Mouse (Mus musculus) limb, embryonic 13.5 days (tissue): ENCODE results near the gene Rad51b. TPM values are rescaled to one million over a fixed set of nuclear protein-coding genes. Genes with fewer than 3 reads are reported as not detected.

ENCODE experiments used
- ATAC-seq: fragments of 200-750 bp; cut with Nextera tagmentation; 2 replicates; pipeline ENCODE4 v1.8.0; 2017; ENCODE audit warnings: low read depth, moderate number of reproducible peaks, moderate TSS enrichment; ENCODE audit not compliant: low FRiP score
- H3K27ac ChIP-seq: fragments of 300-500 bp; sonication (generic); 2 replicates; pipeline ENCODE4 v1.5.1; 2015; ENCODE audit warnings: inconsistent platforms, mild to moderate bottlenecking, moderate library complexity
- H3K27me3 ChIP-seq: fragments of 300-500 bp; sonication (generic); 2 replicates; pipeline ENCODE4 v1.6.1; 2015; ENCODE audit warnings: mild to moderate bottlenecking, inconsistent platforms
- H3K36me3 ChIP-seq: fragments of 300-500 bp; sonication (generic); 2 replicates; pipeline ENCODE4 v1.6.1; 2015; ENCODE audit warnings: inconsistent platforms, mild to moderate bottlenecking, moderate library complexity
- H3K4me1 ChIP-seq: fragments of 300-500 bp; sonication (generic); 2 replicates; pipeline ENCODE4 v1.6.1; 2015; ENCODE audit warnings: inconsistent platforms
- H3K4me2 ChIP-seq: fragments of 300-500 bp; sonication (generic); replicated peaks from 2 replicates; pipeline ENCODE4 v1.6.1; 2015; ENCODE audit warnings: inconsistent platforms, mild to moderate bottlenecking, moderate library complexity
- H3K4me3 ChIP-seq: fragments of 300-500 bp; sonication (generic); 2 replicates; pipeline ENCODE4 v1.5.1; 2015; ENCODE audit warnings: moderate library complexity, mild to moderate bottlenecking, inconsistent platforms
- H3K9ac ChIP-seq: fragments of 300-500 bp; sonication (generic); 2 replicates; pipeline ENCODE4 v1.6.1; 2015; ENCODE audit warnings: mild to moderate bottlenecking, inconsistent platforms
- H3K9me3 ChIP-seq: fragments of 300-500 bp; sonication (generic); 2 replicates; pipeline ENCODE4 v1.6.1; 2016; ENCODE audit warnings: inconsistent platforms
- WGBS: fragments of 180-500 bp; shearing (Covaris S2); methylation state at CpG from one replicate; pipeline ENCODE4 v1.1.7; 2015; 5-methylcytosine and 5-hydroxymethylcytosine counted together
- polyA plus RNA-seq: library from polyadenylated mRNA; unstranded; fragments of >200 nt; fragmentation: Nextera tagmentation; extraction: Ambion mirVana; gene quantifications from 2 replicates; pipeline ENCODE4 v1.2.1, GENCODE M21; 2015

The Rad51b gene
- polyA plus RNA-seq, 1 experiment from 2014 or later: 7.6 TPM

DNA sequence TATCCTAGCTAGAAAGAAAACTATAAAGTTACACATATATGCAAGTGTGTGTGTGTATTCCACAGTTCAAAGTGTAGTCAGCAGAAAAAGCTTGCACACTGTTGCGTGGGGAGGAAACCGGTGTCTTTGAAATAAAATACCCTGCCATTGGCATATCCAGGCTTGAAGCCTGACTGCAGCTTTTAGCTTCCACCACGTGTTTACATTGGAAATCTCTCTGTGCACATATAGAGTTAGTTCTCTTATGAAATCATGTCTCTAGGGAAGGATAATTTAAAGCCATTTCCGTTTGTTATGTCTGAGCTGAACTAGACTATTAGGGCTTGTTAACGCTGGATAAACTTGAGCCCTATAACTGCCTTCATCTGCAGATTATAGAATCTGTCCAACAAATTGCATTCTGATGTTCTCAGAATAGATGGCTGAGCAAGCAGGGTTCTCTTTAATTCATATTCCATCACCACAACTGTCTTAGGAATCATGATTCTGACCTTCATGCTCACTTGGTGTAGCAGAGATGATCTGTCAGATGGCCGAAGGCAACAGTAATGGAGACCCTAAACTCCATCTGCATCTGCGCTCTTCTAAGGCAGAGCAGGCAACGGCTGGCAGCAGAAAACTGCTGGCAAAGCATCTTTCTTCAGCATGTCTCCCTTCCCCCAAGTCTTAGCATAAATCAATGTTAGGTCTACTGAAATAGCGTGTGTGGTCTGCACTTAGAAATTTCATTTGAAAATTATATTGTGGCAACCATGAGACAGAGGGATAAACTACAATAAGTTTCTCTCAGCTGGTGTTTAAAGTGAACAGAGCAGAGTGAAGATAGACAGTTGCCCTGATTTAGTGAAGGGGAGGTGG, 410.7 kb downstream of the Rad51b start:
- peak overlapping the region; percentile 15; the same call in 1 of the 2 replicates for H3K4me2 ChIP-seq
- no peak overlapping the region for H3K9ac ChIP-seq
- H3K4me3 ChIP-seq: no peak overlapping the region
- WGBS: 27% methylated on average over 9 of the region's 9 CpGs
- peaks cover 54% of the 10 kb centered on the region for H3K4me1 ChIP-seq
- no peaks in the 10 kb centered on the region for H3K9me3 ChIP-seq
- H3K27ac ChIP-seq: peak overlapping the region; percentile 84
- no peaks in the 10 kb centered on the region for H3K36me3 ChIP-seq
- no peaks in the 10 kb centered on the region for H3K27me3 ChIP-seq
- ATAC-seq: peak; percentile 84

DNA sequence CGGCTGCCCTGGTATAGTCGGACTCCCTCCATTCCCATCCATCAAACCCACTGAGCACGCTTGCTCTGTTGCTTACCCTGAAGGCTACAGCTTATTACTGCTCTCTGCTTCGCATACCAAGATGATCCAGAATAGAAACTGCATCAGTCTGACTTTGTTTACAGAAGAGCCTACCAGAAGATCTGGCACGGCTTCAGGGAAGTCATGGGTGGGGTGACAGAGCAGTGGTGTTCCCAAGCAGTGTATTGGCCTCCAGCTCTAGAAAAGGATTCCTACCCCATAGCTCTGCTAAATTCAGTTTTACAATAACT, 411.3 kb downstream of the Rad51b start:
- Histone ChIP-seq H3K4me3 (no peak overlapping the region), H3K9ac (no peak overlapping the region), H3K27me3 (no peaks in the 10 kb centered on the region), H3K4me2 (no peak overlapping the region), H3K36me3 (no peaks in the 10 kb centered on the region), H3K27ac (peak overlapping the region; percentile 84), H3K4me1 (peaks cover 52% of the 10 kb centered on the region), H3K9me3 (no peaks in the 10 kb centered on the region)
- 56% methylated on average over 5 of the region's 5 CpGs for WGBS
- ATAC-seq: 0 out of 2 replicates have a peak, but pooled peaks have one; percentile 7

DNA sequence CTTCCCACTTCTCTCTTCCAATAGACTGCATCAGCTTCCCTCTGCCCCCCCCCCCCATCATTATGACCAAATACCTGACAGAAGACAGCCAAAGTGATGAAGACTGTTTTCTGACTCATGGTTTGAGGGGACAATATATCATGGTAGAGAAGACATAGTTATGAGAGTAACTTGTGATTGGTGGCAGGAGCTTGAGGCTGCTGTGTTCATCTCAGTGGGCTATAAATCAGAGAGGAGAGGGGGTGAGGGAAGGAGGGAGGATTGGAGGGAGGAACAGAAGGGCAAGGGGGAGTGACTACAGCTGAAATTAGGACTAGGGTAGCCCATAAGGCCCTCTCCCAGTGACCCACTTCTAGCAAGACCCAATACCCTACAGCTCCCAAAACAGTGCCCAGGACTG, 416.2 kb downstream of the Rad51b start:
- Histone ChIP-seq H3K27me3 (no peaks in the 10 kb centered on the region), H3K4me1 (peaks cover 42% of the 10 kb centered on the region), H3K9me3 (no peaks in the 10 kb centered on the region), H3K36me3 (no peaks in the 10 kb centered on the region), H3K27ac (no peak overlapping the region), H3K4me3 (no peak overlapping the region), H3K9ac (no peak overlapping the region), H3K4me2 (no peak overlapping the region)
- ATAC-seq: no peak

DNA sequence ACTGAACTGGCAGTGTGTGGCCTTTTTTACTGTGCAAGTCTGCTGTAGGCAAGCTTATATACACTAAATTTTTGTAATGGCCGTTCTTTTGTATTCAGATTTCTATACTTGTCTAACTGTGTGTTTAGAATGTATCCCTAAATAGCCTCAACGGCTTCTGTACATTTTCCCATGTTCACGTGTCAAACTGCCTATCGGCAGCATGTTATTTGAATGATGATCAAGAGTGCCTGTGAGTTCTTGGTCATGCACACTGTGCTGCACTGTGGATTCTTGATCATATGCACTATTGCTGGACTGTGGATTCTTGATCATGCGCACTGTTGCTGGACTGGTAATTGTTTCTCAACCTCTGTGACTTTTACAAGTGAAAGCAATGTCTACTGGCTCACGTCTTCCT, 417.4 kb downstream of the Rad51b start:
- Histone ChIP-seq H3K4me1 (peaks cover 39% of the 10 kb centered on the region), H3K9me3 (no peaks in the 10 kb centered on the region), H3K27me3 (no peaks in the 10 kb centered on the region), H3K9ac (no peak overlapping the region), H3K4me2 (no peak overlapping the region), H3K27ac (peak overlapping the region; percentile 65), H3K4me3 (no peak overlapping the region), H3K36me3 (no peaks in the 10 kb centered on the region)
- ATAC-seq: no peak
- WGBS: 62% methylated on average over 6 of the region's 6 CpGs

DNA sequence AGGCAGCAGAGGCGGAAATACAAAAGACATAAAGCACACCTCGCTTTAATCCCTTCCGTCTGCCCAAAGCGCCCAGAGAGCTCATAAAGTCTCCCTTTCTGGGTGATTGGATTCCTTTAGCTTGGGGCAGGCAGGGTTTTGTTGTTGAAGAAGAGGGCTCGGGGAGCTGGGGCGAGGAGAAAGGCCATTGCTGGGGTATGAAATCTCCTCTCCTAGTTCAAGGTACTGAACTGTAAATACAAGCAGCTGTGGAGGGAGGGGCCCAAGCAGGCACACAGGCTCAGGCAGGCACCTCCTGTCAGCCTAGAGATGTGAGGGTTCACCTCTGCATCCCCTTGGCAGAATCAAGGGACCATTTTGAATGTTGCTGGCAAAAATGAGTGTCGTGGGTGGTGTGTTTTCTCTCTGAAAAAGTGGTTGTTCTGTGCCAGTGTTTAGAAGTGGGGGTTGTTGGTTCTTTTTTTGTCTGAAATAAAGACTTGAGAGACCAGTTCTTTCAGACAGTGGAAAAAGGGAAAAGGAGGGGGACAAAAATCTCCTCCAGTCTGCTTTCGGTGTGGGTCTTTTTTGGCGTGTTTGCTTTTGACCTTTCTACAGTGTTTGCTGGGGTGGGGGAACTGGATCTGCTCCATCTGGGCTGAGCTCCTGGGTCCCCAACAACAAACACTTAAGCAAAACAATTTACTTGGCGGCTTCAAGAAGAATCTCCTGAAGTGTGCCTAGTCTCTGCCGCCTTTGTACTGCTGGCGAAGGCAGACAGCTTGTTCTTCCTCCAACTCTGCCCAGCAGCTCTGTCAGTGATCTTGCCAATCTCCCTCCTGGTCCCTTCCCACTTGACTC, 418.6 kb downstream of the Rad51b start:
- H3K9ac ChIP-seq: peak overlapping the region; percentile 20; the same call in 1 of the 2 replicates

DNA sequence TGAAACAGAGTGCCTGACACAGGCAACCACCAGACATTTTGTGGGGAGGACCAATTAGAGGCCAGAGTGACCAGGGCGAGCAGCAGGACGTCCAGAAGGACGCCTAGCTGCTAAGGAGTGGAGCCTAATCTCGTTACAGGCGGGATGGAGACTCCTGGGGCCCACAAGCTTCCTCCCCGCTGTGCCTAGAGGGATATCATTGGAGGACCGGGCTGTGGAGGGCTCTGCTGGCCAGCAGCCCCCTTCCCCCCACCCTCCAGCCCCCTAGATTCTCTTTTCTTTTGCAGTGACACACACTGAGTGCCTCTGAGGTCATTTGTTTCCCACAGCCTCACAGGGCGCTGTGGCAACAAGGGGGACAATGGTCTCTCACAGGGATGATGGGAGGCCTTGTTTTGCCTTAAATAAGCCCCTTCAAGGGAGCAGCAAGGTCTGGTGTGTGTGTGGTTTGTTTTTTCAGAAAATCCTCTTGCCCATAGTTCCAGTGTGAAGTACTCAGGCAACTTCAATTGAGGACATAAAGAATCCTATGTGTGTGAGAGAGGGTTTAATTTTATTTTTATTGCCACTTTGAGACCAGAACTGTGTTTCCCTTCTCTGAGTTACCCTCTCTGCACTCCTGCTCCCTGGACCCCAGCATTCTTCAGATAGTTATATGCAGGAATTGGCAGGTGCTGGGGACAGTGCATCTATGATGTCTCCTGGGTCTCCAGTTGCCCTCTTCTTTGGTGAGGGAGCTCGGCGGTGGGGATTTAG, 422.2 kb downstream of the Rad51b start:
- peaks cover 43% of the 10 kb centered on the region for H3K4me1 ChIP-seq
- H3K9ac ChIP-seq: 0 out of 2 replicates have a peak overlapping the region, but pooled peaks have one; percentile 35
- H3K4me3 ChIP-seq: no peak overlapping the region
- 17% methylated on average over 10 of the region's 10 CpGs for WGBS
- no peaks in the 10 kb centered on the region for H3K27me3 ChIP-seq
- H3K9me3 ChIP-seq: no peaks in the 10 kb centered on the region
- ATAC-seq: peak; percentile 52
- no peaks in the 10 kb centered on the region for H3K36me3 ChIP-seq
- no peak overlapping the region for H3K4me2 ChIP-seq
- peak overlapping the region; percentile 94 for H3K27ac ChIP-seq

More for the DNA sequence above, 418.6 kb downstream of the Rad51b start:
- peak; percentile 57 for ATAC-seq
- Histone ChIP-seq H3K4me1 (peaks cover 46% of the 10 kb centered on the region), H3K4me3 (0 out of 2 replicates have a peak overlapping the region, but pooled peaks have one; percentile 1), H3K36me3 (no peaks in the 10 kb centered on the region), H3K4me2 (peak overlapping the region; percentile 45), H3K27ac (peak overlapping the region; percentile 87), H3K27me3 (no peaks in the 10 kb centered on the region), H3K9me3 (no peaks in the 10 kb centered on the region)
- 25% methylated on average over 12 of the region's 12 CpGs for whole genome bisulfite sequencing

DNA sequence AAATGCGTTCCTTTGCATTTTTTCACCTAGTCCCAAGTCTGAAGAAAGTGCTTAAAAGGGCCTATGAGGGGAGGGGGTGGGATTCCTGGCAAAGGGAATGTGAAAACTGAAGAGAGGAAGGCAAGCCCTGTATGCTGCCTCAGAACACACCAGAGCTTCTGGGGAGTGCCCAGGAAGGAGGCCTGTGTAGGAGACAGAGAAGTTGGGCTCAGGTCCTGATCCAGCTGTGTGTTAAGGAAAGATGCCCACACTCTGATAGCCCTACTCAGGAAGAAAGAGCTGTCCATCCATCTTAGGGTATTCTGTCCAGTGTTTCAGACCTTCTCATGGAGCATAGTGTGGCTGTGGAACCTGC, 422.7 kb downstream of the Rad51b start:
- ATAC-seq: no peak
- Histone ChIP-seq H3K27me3 (no peaks in the 10 kb centered on the region), H3K36me3 (no peaks in the 10 kb centered on the region), H3K4me3 (no peak overlapping the region), H3K9me3 (no peaks in the 10 kb centered on the region), H3K4me2 (no peak overlapping the region), H3K27ac (peak overlapping the region; percentile 94), H3K4me1 (peaks cover 37% of the 10 kb centered on the region), H3K9ac (no peak overlapping the region)
- 23% methylated on average over 1 of the region's 1 CpGs for WGBS

DNA sequence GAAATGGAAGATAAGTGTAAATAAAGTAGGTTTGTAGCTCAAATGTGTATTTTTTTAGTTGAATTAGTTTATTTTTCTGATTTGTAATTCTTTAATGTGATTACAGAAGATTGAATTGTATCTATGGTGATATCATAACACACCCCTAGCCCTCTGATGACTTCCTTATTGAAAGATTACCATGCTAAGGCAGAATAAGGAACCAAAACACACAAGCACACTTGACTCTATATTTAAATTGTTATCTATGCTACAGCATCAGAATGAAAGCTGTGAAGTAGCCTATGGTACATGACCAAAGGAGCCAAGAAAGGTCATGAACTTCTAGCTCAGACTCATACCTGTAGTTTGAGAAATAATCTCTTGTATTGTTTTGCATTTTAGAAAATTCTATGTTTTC, 427.8 kb downstream of the Rad51b start:
- Histone ChIP-seq H3K27me3 (no peaks in the 10 kb centered on the region), H3K4me1 (peaks cover 12% of the 10 kb centered on the region), H3K27ac (no peak overlapping the region), H3K9ac (no peak overlapping the region), H3K4me3 (no peak overlapping the region), H3K36me3 (peaks cover 10% of the 10 kb centered on the region), H3K4me2 (no peak overlapping the region), H3K9me3 (peaks cover 14% of the 10 kb centered on the region)
- ATAC-seq: no peak

DNA sequence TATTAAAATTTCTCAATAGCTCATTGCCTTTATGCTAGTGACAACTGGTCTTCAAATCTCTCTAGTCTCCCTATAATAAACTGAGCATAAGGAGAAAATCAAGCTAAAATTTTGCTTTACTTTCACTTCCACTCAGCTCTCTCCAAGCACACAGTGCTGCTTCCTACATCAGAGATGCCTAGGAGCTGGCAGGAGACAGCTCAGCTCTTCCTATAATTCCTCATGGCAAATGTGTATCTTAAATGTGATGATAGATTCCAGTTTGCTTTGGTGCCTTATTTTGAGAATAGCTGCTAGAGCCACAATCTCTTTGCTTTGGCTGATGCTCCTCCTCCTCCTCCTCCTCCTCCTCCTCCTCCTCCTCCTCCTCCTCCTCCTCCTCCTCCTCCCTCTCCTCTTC, 428.6 kb downstream of the Rad51b start:
- H3K4me2 ChIP-seq: no peak overlapping the region
- no peak for ATAC-seq
- peaks cover 10% of the 10 kb centered on the region for H3K36me3 ChIP-seq
- peaks cover 14% of the 10 kb centered on the region for H3K9me3 ChIP-seq
- no peak overlapping the region for H3K27ac ChIP-seq
- H3K4me1 ChIP-seq: peaks cover 15% of the 10 kb centered on the region
- H3K4me3 ChIP-seq: no peak overlapping the region
- no peak overlapping the region for H3K9ac ChIP-seq
- no peaks in the 10 kb centered on the region for H3K27me3 ChIP-seq

DNA sequence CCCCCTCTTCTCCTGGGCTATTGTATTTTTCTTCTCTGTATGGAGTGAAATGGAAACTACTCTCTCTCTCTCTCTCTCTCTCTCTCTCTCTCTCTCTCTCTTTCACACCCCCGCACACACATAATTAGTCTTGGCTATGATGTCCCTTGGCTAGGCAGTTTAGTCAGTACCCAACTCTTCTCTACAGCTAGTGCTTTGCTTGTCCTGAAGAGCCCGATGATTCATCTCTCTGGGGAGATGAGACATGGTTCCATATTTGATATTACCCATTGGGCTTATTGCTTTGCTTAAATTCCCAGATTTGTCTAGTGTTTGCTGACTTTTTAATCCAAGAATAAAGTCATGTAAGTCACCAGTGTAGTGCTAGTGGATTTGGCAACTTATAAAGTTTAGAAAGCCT, 429.0 kb downstream of the Rad51b start:
- ATAC-seq: no peak
- peaks cover 10% of the 10 kb centered on the region for H3K36me3 ChIP-seq
- H3K27ac ChIP-seq: no peak overlapping the region
- 94% methylated on average over 2 of the region's 2 CpGs for WGBS
- H3K9me3 ChIP-seq: peaks cover 14% of the 10 kb centered on the region
- no peak overlapping the region for H3K9ac ChIP-seq
- no peak overlapping the region for H3K4me2 ChIP-seq
- no peaks in the 10 kb centered on the region for H3K27me3 ChIP-seq
- peaks cover 19% of the 10 kb centered on the region for H3K4me1 ChIP-seq
- no peak overlapping the region for H3K4me3 ChIP-seq

DNA sequence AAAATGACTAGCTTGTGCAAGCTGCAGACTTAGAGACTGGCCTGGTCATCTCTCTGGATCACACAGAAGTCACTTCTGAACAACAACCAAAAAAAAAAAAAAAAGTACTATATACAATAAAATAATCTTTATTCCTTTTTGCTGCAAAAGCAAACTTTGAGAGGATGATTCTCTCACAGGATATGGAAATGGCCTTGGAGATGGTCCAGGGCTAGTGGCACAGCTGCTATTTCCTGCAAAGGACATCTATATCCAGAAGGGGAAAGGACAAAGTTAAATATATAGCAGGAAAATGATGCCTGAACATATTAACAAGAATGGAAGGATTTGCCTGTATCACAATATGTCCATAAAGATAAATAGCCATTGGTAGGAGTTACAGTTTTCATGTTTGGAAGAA, 429.9 kb downstream of the Rad51b start:
- Histone ChIP-seq H3K4me2 (no peak overlapping the region), H3K27ac (no peak overlapping the region), H3K36me3 (peaks cover 10% of the 10 kb centered on the region), H3K9ac (no peak overlapping the region), H3K4me1 (peaks cover 28% of the 10 kb centered on the region), H3K27me3 (no peaks in the 10 kb centered on the region), H3K4me3 (no peak overlapping the region), H3K9me3 (peaks cover 14% of the 10 kb centered on the region)
- ATAC-seq: no peak

DNA sequence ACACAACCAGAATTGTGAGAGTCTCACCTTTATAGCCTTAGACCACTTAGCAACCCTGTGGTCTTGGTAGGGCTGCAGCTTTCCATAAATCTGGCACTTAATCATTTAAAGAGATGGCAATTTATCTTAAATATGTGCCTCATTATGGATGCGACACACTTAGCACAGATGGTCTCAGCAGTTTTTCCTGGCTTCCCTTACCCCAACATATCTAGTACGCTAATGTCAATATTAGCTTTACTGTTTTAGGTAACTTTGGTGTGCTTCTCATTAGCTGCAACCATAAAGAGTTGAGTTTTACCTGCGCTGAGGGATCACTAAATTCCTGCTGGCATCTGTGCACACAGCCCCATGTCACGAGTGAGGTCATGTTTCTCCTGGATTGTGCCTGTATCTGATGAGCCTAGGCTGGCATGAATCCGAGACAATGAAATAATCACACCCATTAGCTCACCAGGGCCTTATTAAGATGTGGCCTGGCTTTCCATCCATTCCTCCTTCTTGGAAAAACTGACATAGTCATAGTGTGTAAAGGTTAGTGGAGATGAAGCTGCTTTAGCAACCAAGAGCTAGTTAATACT, 432.9 kb downstream of the Rad51b start:
- no peaks in the 10 kb centered on the region for H3K27me3 ChIP-seq
- H3K27ac ChIP-seq: peak overlapping the region; percentile 74; the same call in 1 of the 2 replicates
- peaks cover 14% of the 10 kb centered on the region for H3K9me3 ChIP-seq
- WGBS: 23% methylated on average over 5 of the region's 5 CpGs
- H3K4me1 ChIP-seq: peaks cover 48% of the 10 kb centered on the region
- ATAC-seq: peak; percentile 92
- H3K9ac ChIP-seq: no peak overlapping the region
- H3K4me3 ChIP-seq: no peak overlapping the region
- no peak overlapping the region for H3K4me2 ChIP-seq
- peaks cover 10% of the 10 kb centered on the region for H3K36me3 ChIP-seq
